Mouse (Mus musculus): Measurements from ENCODE around the gene Gm45521.

DNA sequence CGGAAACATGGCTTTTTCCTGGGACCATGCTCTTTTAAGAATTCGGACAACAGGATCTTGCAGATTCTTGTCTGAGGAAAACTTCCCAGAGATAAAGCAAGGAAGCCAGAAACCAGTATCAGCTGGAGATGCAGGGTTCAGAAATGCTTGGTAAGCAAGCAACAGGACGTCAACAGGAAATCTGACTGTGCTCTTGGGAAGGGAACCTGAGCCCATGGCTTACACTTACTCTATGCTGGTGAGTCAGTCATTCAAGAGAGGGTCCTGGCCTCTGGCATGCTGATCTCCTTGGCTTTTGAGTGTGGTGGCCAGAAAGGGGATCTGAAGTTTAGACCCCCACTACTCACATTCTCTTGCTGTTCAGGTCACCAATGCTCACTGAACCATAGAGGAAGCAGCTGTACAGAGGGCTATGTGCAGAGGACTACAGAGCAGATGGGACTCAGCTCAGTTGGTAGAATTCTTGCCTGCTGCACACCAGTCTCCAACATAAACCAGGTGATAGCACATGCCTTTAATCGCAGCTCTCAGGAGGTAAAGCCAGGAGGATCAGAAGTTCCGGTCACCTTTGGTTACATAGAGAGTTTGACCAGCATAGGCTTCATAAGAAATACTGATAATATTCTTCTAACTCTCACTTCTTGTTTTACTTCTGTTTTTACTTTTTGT is 34.2 kb downstream of the Gm45521 start:
- no peak for TF ChIP-seq CTCF (IDR thresholded peaks at IDR 0.05; ENCODE audit: low read depth)
- TF ChIP-seq EP300 (optimal IDR thresholded peaks at IDR 0.05) = no peak

Measured in stomach, postnatal 0 days (tissue).